Mouse (Mus musculus): ENCODE measurements around the gene Rmnd5a. TPM values are rescaled to one million over a fixed set of nuclear protein-coding genes. Genes with fewer than 3 reads are reported as not detected.
"Not testable (repeated sequence)": the region's sequence is repeated elsewhere in the genome, so short reads cannot be mapped to it uniquely, and the experiment has no call there.

The Rmnd5a gene
- total RNA-seq (2021): 100 to 1,000 TPM in 1 of 2 experiments, 10 to 100 TPM in 1; 99.0 to 106 TPM
- long read RNA-seq, experiment 1, full-length matches to known transcripts: 14 of 39 reads
- long read RNA-seq, experiment 1, partial matches to known transcripts: 4 of 39 reads
- long read RNA-seq, experiment 1, other reads (novel, unspliced or antisense): 21 of 39 reads
- long read RNA-seq, experiment 2, full-length matches to known transcripts: 12 of 36 reads
- long read RNA-seq, experiment 2, partial matches to known transcripts: 1 of 36 reads
- long read RNA-seq, experiment 2, other reads (novel, unspliced or antisense): 23 of 36 reads

DNA sequence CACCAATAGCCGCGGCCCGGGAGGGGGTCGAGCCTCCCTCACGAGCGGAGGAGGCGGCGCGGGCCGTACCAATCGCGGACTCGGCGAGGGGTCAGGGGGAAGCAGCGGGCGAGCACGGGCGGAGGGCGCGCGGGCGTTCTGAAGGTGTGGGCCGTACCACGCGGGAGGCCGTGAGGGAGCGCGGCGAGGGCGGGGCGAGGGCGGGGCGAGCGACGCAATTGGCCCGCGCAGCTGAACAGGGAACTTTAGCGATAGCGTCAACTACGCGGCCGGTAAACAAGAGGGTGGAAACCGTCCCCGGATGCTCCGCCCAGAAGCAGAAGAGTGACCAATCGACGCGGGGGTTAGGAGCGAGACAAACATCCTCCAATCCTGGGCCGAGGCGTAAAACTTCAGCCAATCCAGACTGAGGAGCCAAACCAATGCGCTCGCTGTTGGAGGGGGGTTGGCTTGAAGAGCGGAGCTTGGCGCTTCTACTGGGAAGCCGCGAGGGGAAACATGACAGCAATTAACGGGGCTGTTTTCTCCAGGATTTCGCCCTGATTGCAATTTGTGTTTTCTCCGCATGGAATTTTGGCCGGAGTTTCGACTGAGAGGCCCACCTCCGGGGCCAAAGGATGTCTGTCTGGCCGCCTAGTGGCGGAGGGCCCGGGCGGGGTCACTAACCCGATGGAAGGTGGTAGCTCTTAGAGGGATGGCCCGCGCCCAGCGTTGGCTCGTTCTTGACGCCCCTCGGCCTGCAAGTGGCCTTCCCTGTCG lies at the start of gene Rmnd5a:
Rmnd5a (minus strand) TSS at position 146 of the 759 bp plus-strand sequence.
- DNase-seq (ENCODE audit: low spot score in 2 of 2): peak; percentile 97

DNA sequence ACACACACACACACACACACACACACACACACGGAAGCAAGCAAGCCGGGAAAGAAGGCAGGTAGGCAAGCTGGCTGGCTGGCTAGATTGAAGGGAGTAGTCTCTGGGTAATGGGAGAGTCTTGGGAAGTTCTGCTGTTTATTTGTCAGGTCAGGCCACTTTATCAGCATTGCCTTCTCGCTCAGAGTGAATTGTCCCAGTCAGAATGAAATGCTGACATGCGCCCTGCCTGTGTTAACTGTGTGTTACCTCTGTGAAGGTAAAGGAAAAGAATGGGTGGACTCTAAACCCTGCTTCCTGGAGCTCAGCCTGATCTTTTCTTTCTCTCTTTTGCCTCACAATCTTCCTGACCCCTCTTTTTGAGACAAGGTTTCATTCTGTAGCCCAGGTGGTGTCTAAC lies 47.5 kb upstream of the Rmnd5a start:
- DNase-seq (ENCODE audit: low spot score in 2 of 2): no peak

DNA sequence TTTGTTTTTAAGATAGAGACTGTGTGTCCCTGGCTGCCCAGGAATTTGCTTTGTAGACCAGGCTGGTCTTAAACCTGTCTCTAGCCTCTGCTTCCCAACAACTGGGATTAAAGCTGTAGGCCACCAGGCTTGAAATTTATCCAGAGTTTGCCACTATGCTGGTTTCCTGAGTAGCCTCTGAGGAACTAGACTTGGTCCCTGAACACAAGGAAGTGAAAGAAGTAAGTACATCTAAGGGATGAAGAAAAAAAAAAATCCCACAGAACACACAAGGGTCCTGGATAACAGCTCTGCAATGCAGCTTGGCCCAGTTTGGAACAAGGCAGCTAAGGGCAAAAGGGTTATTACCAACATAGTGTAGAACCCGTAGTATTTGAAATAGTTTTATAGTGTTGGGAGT lies 46.4 kb upstream of the Rmnd5a start:
- DNase-seq (ENCODE audit: low spot score in 2 of 2): no peak

DNA sequence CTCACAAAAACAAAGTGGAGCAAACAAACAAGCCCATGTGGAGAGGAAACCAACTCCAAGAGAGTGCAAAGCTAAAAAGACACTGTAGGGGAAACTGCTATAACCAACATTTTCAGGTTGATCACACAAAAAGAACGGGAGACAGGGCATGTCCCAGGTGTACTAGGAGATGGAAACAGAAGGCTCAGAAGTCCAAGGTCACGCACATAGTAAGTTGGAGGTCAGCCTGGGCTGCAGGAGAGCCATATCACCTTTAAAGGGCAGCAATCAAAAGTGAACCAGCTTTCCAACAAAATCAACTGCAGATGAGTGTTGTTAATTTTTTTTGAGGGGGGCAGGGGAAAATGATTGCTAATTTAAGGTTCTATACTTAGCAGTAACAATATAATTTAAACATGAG lies 45.8 kb upstream of the Rmnd5a start:
- DNase-seq (ENCODE audit: low spot score in 2 of 2): no peak

DNA sequence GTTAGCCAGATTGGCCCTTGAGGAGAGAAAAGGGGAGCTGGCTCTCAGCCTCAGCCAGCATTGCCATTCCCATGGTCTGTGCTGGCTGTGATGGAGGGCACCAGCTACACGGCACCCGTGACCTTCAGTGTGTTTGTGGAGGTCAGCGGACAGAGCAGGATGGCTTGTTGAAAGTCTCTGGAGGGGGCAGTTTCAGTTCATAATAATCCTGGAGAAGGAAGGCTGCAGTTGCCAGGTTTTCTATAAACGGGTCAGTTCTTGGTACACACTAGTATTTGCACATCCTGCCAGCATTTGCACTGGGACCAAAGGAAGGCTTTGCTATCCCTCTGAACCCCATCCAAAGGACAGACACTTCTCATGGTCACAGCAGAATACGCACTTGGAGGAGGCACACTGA lies 44.8 kb upstream of the Rmnd5a start:
- no peak for DNase-seq (ENCODE audit: low spot score in 2 of 2)

DNA sequence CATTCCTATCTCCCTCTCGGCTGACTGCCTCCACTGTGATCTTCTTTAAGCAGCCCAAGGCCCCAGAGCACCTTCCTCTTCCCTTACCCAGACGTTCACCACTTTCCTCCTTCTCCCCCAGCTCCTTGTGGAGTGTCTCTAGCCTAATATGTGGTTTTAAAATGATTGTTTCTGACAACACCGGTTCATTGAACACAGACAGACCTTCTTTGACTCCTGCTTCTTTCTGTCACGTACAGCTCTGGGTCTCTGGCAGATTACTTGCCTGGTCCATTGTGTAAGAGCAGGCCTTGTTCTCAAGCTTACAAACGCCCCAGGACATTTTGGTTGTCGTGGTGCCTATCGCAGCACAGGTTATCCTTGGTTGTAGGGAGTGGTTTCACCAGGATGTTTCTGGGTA lies 40.7 kb upstream of the Rmnd5a start:
- DNase-seq (ENCODE audit: low spot score in 2 of 2): no peak

DNA sequence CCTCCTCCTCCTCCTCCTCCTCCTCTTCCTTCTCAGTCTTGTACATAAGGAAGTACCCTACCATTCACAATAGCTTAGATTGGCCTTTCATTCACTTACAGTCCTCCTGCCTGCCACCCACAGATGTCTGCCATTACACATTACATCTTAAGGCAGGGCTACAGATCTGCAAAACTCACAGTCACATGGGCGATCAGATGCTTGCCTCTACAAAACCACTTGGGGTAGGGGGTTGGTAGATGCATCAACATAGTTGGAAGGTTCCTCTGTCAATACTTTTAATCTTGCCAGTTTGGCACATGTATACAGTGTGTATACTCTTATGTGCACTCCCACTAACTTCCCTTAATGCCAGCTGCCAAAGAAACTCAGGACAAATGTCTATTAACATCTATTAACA lies 39.7 kb upstream of the Rmnd5a start:
- DNase-seq (ENCODE audit: low spot score in 2 of 2): no peak

DNA sequence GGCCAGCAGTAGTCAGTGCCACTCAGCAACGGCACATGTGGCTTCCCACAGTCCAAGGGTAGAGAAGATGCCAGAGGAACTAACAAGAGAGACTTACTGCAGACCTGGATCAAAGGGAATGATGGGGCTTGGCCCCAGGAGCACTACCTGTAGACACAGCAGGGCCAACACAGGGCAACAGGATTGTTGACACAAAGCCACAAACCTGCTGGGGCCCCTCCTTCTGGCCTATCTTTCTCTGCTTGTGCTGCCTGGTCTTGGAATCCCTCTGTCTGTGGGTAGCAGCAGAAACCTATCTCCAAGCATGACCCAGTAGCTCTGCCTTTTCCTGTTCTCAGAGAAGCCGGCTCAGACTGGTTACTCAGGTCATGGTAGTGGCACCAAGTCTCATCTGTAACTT lies 39.2 kb upstream of the Rmnd5a start:
- DNase-seq (ENCODE audit: low spot score in 2 of 2): not testable (repeated sequence)

DNA sequence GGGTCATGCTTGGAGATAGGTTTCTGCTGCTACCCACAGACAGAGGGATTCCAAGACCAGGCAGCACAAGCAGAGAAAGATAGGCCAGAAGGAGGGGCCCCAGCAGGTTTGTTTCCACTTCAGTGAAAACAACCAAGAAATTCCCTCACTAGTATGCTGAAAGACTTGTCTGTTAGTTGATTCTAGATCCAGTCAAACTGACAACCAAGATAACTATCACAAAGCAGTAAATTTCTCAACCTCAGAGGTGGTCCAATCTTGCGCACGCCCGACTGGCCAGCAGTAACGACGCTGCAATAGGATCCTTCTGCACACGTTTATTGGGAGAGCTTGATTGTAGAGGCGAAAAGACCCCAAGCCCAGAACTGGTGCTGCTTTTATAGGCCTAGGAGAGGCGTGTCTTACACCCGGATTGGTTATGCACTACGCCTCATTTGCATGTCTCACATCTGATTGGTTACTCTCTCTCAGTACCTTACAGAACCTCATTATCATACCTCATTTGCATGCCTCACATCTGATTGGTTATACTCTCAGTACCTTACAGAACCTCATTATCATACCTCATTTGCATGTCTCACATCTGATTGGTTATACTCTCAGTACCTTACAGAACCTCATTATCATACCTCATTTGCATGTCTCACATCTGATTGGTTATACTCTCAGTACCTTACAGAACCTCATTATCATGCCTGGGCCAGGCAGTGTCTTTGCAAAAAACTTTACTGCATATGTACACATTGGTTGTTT lies 38.6 kb upstream of the Rmnd5a start:
- DNase-seq (ENCODE audit: low spot score in 2 of 2): not testable (repeated sequence)

DNA sequence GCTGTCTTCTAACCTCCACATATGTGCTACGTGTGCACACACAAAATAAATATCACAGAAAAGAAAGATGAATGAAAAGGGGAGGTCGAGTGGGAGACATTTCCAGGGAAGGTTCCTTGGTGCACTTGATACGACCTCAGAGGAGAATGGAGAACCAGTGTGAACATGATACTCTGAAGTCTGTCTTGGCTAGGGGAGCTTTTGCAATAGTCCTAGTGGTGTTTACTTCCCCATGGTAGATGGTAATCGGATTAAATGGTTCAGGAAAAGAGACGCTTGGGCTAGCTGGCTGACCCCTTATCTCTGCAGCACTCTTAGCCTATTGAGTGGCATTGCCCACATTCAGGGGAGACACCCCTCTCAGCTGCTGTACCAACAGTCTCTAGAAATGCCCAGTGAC lies 36.3 kb upstream of the Rmnd5a start:
- no peak for DNase-seq (ENCODE audit: low spot score in 2 of 2)

DNA sequence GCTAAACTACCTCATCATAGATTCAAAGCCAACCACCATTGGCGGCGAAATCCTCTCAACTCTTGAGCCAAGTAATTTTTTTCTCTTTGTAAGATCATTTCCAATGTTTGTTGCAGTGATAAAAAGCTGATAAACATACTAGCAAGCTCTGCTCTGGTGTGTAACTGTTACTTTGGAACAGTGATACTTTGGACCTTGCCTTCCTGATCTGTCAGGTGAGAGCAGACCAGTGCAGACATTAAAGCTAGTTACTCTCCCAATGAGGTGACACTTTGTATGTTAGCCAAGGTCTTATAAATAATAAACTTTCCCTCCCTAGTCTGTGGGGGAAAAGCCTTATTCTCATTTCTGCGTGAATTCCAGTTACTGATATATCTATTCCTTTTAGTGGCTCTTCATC lies 35.2 kb upstream of the Rmnd5a start:
- no peak for DNase-seq (ENCODE audit: low spot score in 2 of 2)

DNA sequence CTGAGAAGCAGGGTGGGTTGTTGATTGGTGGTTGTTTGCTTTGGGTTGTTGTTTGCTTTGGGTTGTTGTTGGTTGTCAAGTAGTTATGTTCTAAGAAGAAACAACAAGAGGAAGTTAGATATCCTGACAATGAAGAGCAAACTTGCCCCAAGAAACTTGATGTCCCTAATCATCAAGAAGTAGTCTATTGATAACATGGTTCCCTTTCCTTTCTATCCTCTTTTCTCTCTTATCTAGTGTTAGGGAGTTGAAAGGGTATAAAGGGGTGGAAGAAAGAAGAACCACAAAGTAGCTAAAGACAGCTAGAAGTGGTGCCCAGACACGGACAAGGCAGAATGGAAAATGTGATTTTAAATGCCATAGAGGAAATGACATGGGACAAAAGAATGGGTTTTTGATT lies 32.3 kb upstream of the Rmnd5a start:
- no peak for DNase-seq (ENCODE audit: low spot score in 2 of 2)

DNA sequence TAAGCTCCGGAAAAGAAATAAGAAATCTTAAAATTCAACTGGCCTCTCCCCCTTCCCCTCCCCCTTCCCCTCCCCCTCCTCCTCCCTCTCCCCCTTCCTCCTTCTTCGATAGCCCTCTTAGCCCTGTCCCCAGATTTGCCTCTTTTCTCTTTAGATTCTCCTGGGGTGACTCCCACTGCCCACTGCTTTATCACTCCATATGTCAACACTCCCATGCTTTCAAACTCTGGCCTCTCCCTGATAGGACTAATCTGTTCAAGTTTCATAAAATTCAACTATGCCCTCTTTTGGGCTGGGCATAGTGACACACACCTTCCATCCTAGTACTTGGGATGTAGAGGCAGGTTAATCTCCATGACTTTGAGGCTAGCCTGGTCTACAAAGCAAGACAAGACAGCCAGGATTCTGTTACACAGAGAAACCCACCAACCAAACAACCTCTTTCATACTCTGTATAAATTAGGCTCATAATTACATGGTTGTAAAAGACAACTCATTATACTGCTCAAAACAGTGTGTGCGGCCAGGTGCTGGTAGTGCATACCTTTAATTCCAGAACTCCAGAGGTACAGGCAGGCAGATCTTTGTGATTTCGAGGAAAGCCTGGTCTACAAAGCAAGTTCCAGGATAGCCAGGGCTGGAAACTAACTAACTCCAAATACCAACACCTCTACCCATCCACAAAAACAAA lies 31.5 kb upstream of the Rmnd5a start:
- no peak for DNase-seq (ENCODE audit: low spot score in 2 of 2)

DNA sequence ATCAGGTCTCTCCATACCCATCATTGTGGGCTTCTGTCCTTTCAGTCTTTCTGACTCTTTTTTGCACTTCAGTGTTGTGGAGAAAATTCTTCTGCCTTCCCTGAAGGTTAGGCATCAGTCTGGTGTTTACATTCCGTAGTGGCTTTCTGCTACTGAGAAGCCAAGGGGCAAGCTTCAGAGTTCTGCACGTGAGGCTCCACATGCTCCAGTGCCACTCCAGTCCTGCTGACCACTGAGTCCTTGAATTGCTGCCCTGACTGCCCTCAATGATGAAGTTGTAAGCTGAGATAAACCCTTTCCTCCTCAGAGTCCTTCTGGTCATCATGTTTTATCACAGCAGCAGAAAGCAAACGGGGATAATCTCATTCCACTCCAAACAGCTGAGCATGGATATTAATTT lies 28.9 kb upstream of the Rmnd5a start:
- DNase-seq (ENCODE audit: low spot score in 2 of 2): no peak

DNA sequence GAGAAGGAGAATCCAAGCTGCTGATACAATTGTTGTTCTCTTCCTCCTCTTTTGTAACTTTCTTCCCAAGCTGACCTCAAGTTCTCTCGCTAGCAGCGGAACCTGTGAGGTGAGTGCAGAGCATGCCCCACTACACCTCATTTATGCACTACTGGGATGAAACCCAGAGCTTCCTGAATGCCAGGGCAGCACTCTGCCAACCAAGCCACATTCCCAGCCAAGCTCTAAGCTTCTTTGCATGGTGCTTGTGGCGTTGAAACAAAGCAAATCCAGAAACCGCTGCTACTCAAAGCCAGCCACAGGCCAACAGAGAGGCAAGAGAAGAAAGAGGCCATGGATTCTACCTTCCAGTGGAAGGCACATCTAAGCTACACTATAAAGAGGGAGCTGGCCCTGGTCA lies 27.3 kb upstream of the Rmnd5a start:
- no peak for DNase-seq (ENCODE audit: low spot score in 2 of 2)

DNA sequence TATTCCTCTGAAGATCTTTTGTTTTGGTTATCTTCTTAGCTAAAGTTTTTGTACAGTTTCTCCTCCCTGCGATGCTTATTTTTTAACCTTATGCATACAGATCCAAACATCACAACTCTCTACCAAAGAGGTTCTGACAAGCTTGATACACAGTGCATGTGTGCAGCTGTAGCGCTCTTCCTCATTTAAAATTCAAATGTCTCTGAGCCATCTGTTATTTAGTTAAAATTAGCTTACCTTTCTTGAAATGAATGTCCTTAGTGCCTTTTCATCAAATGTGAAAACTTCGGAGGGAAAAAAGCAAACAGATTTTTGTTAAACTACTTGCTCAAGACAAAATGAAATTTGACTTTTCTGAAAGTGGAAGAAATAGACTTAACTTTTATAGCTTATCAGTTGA lies 24.7 kb upstream of the Rmnd5a start:
- DNase-seq (ENCODE audit: low spot score in 2 of 2): no peak

DNA sequence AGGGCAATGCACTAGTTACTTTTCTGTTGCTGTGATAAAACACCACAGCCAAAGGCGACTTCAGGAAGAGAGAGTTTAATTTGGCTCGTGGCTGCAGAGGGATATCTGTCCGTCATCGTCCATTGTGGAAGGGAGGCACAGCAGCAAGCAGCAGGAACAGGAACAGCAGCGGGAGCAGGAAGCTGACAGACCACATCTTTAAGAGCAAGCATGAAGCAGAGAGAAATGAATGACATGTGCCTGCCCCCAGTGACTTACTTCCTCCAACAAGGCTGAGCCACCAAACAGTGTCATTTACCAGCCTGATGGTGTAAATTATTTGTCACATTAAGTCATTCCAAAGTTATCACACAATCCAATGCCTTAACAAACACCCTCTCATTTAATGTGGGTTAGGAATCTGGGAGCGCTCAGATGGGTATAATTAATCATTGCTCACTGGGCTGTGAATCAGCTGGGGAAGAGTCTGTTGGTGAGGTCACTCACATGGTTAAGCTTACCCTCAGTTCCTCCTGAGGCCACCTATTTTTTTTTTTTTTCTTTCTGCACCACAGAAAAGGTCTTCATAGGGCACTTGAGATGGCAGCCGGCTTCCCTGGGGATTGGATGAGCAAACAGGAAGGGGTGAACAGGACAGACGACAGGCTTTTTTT lies 17.6 kb upstream of the Rmnd5a start:
- DNase-seq (ENCODE audit: low spot score in 2 of 2): no peak

DNA sequence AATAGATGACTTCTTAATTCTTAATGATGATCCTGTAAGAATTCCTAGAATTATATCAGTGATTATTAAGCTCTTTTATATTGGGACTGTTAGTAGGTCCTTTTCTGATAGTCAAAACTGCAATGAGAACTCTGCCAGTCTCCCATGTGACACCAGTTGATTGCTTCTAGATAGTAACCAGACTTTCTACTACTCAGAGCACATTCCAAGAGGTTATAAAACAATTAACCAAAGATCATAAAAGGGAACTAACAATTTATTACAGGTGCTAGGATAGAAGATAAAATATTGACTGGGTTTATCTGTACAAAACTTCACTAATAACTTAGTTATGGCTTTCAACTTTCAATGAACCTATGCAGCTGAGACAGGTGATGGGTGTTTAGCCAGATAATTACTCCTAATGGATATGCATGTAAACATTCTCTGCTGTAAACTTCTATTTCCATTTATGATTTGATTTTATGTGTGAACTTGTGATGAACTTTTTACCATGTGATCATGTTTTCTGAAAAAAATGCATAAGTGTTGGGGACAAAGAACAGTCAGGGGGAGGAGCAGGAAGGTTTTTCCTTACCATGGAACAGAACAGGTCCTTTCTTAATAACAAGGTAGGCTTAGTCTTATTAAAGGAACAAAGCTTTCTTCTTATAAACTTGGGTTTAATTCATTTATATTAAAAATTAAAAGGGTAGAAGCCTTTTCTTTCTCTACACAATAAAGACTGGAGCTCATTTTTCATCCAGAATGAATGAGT lies 13.7 kb upstream of the Rmnd5a start:
- not testable (repeated sequence) for DNase-seq (ENCODE audit: low spot score in 2 of 2)

DNA sequence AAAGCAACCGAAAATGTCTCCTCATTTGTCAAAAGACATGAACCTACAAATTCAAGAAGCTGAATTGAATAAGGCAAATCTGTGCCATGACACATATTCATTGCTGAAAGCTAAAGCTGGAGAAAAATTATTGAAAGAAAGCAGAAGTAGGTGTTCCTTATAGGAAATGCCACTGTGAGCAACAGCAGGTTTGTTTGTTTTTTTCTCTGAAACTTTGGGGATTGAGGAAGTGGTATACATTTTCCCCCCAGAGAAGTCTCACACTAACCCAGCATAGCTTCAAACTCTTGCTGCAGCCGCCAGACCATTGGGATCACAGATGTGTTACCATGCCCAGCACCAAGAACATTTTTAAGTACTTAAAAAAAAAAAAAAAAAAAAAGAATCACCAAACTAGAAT lies 12.4 kb upstream of the Rmnd5a start:
- DNase-seq (ENCODE audit: low spot score in 2 of 2): no peak

DNA sequence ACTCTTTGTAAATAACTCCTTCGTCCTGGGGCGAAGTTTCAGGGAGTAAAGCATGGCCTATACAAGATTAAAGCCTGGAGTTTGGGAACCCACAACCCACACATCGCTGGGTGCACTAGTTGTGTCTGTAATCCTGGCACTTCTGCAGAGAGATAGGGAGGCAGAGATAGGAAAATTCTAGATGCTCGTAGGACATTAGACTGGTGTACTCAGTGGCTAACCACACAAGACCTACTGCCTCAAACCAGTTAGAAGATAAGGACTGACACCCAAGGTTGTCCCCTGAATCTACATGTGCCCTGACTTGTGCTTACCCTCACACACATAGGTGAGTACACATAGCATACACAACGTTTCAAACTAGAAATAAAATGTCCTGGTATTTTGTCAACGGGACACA lies 5.1 kb upstream of the Rmnd5a start:
- no peak for DNase-seq (ENCODE audit: low spot score in 2 of 2)
